Mouse (Mus musculus) heart, embryonic 15.5 days (tissue): ENCODE results near the gene Adarb1. TPM values are rescaled to one million over a fixed set of nuclear protein-coding genes. Genes with fewer than 3 reads are reported as not detected.

Experiments
- ATAC-seq: fragments of 200-750 bp; cut with Nextera tagmentation; replicated peaks from 2 replicates; pipeline ENCODE4 v1.8.0; 2017; ENCODE audit warnings: low read depth, moderate TSS enrichment; ENCODE audit not compliant: insufficient number of reproducible peaks, insufficient read depth, low FRiP score
- H3K27ac ChIP-seq: fragments of 300-500 bp; sonication (generic); 2 replicates; pipeline ENCODE4 v1.5.1; 2015; ENCODE audit warnings: mild to moderate bottlenecking, inconsistent platforms
- H3K27me3 ChIP-seq: fragments of 300-500 bp; sonication (generic); 2 replicates; pipeline ENCODE4 v1.6.1; 2015; ENCODE audit warnings: inconsistent platforms
- H3K36me3 ChIP-seq: fragments of 300-500 bp; sonication (generic); 2 replicates; pipeline ENCODE4 v1.6.1; 2015; ENCODE audit warnings: mild to moderate bottlenecking, inconsistent platforms
- H3K4me1 ChIP-seq: fragments of 300-500 bp; sonication (generic); replicated peaks from 2 replicates; pipeline ENCODE4 v1.6.1; 2015; ENCODE audit warnings: inconsistent platforms
- H3K4me2 ChIP-seq: fragments of 300-500 bp; sonication (generic); 2 replicates; pipeline ENCODE4 v1.6.1; 2015; ENCODE audit warnings: inconsistent platforms, mild to moderate bottlenecking, moderate library complexity
- H3K4me3 ChIP-seq: fragments of 300-500 bp; sonication (generic); 2 replicates; pipeline ENCODE4 v1.5.1; 2015; ENCODE audit warnings: mild to moderate bottlenecking, inconsistent platforms
- H3K9ac ChIP-seq: fragments of 300-500 bp; sonication (generic); 2 replicates; pipeline ENCODE4 v1.6.1; 2015; ENCODE audit warnings: mild to moderate bottlenecking, inconsistent platforms
- H3K9me3 ChIP-seq: fragments of 300-500 bp; sonication (generic); replicated peaks from 2 replicates; pipeline ENCODE4 v1.6.1; 2016; ENCODE audit warnings: inconsistent platforms
- WGBS: fragments of 180-500 bp; shearing (Covaris S2); methylation state at CpG from one replicate; pipeline ENCODE4 v1.1.7; 2015; ENCODE audit warnings: mixed read lengths; 5-methylcytosine and 5-hydroxymethylcytosine counted together
- polyA plus RNA-seq: library from polyadenylated mRNA; unstranded; fragments of >200 nt; fragmentation: Nextera tagmentation; extraction: Ambion mirVana; gene quantifications from 2 replicates; pipeline ENCODE4 v1.2.1, GENCODE M21; 2015

The Adarb1 gene
- polyA plus RNA-seq, 1 experiment from 2014 or later = 14.0 TPM

GRCm38 (mm10) chr10:77353031-77353745 is 64.9 kb downstream of the Adarb1 start:
- Histone ChIP-seq H3K36me3 (peaks cover 6% of the 10 kb centered on the region), H3K9me3 (no peaks in the 10 kb centered on the region), H3K4me2 (no peak overlapping the region), H3K4me1 (no peaks in the 10 kb centered on the region), H3K9ac (no peak overlapping the region), H3K27me3 (no peaks in the 10 kb centered on the region), H3K4me3 (no peak overlapping the region), H3K27ac (no peak overlapping the region)
- peak; percentile 62 for ATAC-seq
- WGBS = 80% methylated on average over 6 of the region's 6 CpGs

GRCm38 (mm10) chr10:77342842-77343241 is 75.2 kb downstream of the Adarb1 start:
- ATAC-seq = peak; percentile 79
- Histone ChIP-seq H3K27me3 (no peaks in the 10 kb centered on the region), H3K27ac (peak overlapping the region; percentile 81), H3K4me2 (no peak overlapping the region), H3K9ac (0 out of 2 replicates have a peak overlapping the region, but pooled peaks have one; percentile 23), H3K9me3 (no peaks in the 10 kb centered on the region), H3K4me3 (no peak overlapping the region), H3K4me1 (peaks cover 33% of the 10 kb centered on the region), H3K36me3 (no peaks in the 10 kb centered on the region)
- 37% methylated on average over 3 of the region's 3 CpGs for WGBS

DNA sequence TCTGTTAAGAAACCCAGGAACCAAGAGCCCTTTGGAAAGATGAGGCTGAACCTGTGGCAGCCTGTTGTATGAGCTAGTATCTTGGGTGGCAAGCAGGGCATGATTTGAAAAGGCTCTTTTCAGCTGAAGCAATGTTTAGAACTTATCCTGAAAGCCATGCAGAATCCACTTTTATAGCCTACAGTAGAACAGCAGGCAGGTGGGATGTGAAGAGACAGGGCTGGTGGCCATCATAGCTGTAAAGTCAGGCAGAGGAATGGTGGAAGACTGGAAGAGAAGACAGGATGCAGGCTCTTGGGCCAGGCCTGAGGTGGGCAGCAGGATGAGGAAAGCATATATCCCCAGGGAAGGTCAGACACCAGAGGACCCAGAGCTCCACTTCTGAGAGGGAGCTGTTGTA is 76.4 kb downstream of the Adarb1 start:
- Histone ChIP-seq H3K27me3 (no peaks in the 10 kb centered on the region), H3K9ac (no peak overlapping the region), H3K4me1 (peaks cover 33% of the 10 kb centered on the region), H3K27ac (no peak overlapping the region), H3K9me3 (no peaks in the 10 kb centered on the region), H3K4me2 (no peak overlapping the region), H3K36me3 (no peaks in the 10 kb centered on the region), H3K4me3 (no peak overlapping the region)
- ATAC-seq = no peak

DNA sequence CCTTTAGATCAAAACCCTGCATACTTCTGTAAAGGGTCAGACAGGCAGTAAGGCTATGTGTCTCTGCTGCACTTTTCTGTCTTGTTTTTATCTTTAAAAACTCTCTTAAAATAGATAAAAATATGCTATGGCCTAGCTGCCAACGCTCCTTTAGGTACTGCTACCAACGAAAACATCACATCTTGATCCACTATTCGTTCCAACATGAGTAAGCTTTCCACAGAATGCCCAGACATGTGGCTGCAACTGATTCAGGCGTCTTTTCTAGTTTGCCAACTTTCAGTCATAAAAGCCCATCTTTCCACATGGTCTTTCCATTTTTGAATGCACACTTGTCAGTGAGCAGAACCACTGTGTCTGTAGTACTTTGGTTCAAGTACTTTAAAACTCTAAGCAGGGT is 77.0 kb downstream of the Adarb1 start:
- Histone ChIP-seq H3K9me3 (no peaks in the 10 kb centered on the region), H3K27me3 (no peaks in the 10 kb centered on the region), H3K27ac (no peak overlapping the region), H3K36me3 (no peaks in the 10 kb centered on the region), H3K9ac (no peak overlapping the region), H3K4me1 (peaks cover 33% of the 10 kb centered on the region), H3K4me2 (no peak overlapping the region), H3K4me3 (no peak overlapping the region)
- WGBS = 71% methylated on average over 4 of the region's 4 CpGs
- no peak for ATAC-seq

- Histone ChIP-seq H3K4me2 (peak overlapping the region; percentile 74), H3K9me3 (no peaks in the 10 kb centered on the region), H3K9ac (peak overlapping the region; percentile 40), H3K4me1 (peaks cover 33% of the 10 kb centered on the region), H3K4me3 (peak overlapping the region; percentile 48), H3K36me3 (no peaks in the 10 kb centered on the region), H3K27me3 (no peaks in the 10 kb centered on the region), H3K27ac (0 out of 2 replicates have a peak overlapping the region, but pooled peaks have one; percentile 45)
- ATAC-seq = no peak
- WGBS = 29% methylated on average over 18 of the region's 18 CpGs
Observed at GRCm38 (mm10) chr10:77339871-77340341, 78.2 kb downstream of the Adarb1 start.

DNA sequence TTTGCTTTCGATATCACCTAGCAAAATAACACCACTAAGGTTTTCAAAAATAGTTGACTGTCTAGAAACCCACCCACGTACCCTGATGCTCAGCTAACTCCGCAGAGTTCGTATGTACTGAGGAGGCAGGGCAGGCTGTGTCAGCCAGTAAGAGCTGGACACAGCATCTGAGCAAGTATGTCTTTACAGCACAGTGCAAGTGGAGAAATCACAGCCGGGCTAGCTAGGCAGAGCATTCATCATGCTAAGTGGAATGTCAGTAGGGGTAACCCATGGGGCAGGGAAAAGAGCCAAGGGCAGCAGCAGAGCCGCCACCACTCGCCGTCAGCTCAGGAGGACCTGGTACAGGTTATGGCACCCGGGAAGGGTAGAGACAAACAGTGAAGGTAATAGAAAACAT is 84.6 kb downstream of the Adarb1 start:
- Histone ChIP-seq H3K4me1 (no peaks in the 10 kb centered on the region; the same call in 1 of the 2 replicates), H3K4me3 (no peak overlapping the region), H3K36me3 (no peaks in the 10 kb centered on the region), H3K4me2 (no peak overlapping the region), H3K27me3 (no peaks in the 10 kb centered on the region), H3K27ac (no peak overlapping the region), H3K9ac (no peak overlapping the region), H3K9me3 (no peaks in the 10 kb centered on the region)
- no peak for ATAC-seq
- WGBS = 60% methylated on average over 9 of the region's 9 CpGs

DNA sequence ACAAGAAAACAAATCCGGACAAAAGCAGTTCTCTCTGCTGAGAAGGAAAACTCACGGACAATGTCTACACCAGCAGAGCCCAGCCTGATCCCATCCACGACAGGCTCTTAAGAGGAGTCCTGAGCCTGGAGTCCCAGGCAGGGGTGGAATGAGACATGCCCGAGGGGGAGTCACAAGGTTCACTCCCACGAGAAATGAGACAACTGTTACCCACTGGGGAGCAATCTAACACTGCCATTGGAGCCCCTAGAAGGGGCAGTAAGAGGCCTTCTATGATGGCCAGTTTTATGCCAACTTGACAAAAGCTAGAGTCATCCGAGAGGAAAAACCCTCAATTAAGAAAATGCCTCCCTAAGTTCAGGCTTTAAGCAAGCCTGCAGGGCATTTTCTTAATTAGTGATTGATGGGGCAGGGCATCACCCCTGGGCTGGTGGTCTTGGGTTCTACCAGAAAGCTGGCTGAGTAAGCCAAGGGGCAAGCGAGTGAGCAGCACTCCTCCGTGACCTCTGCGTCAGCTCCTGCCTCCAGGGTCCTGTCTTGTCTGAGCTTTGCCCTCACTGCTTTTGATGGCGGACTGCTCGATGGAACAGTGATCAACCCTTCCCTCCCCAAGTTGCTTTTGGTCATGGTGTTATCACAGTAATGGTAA is 88.5 kb downstream of the Adarb1 start:
- Histone ChIP-seq H3K4me2 (no peak overlapping the region), H3K4me3 (no peak overlapping the region), H3K9me3 (no peaks in the 10 kb centered on the region), H3K27me3 (no peaks in the 10 kb centered on the region), H3K36me3 (no peaks in the 10 kb centered on the region), H3K4me1 (no peaks in the 10 kb centered on the region), H3K9ac (no peak overlapping the region), H3K27ac (no peak overlapping the region)
- 76% methylated on average over 11 of the region's 11 CpGs for WGBS
- ATAC-seq = no peak

DNA sequence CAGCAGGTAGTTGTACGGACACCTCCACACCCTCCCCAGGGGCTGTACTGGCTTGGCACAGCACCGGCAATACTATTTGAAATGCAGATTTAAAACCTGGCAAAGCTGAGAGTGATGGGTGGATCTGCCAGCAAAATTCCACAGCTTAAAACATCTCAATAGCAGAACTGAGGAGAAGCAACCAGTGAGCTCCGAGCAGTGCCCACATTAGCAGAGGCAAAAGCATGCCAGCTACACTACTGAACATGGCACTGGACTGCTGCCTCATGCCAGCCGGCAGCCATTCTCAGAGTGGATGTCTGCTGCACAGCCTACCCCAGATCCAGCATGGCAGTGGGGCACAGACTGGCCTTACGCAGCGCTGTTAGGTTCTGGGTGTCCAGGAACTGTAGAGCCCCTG is 93.4 kb downstream of the Adarb1 start:
- Histone ChIP-seq H3K9ac (no peak overlapping the region), H3K27ac (no peak overlapping the region), H3K9me3 (no peaks in the 10 kb centered on the region), H3K27me3 (no peaks in the 10 kb centered on the region), H3K4me3 (no peak overlapping the region), H3K4me2 (no peak overlapping the region), H3K36me3 (no peaks in the 10 kb centered on the region), H3K4me1 (no peaks in the 10 kb centered on the region)
- WGBS = 89% methylated on average over 6 of the region's 6 CpGs
- no peak for ATAC-seq

- Histone ChIP-seq H3K27me3 (no peaks in the 10 kb centered on the region), H3K27ac (no peak overlapping the region), H3K36me3 (no peaks in the 10 kb centered on the region), H3K9me3 (no peaks in the 10 kb centered on the region), H3K9ac (no peak overlapping the region), H3K4me2 (no peak overlapping the region), H3K4me3 (no peak overlapping the region), H3K4me1 (no peaks in the 10 kb centered on the region)
- WGBS = 85% methylated on average over 8 of the region's 8 CpGs
- ATAC-seq = no peak
Observed at GRCm38 (mm10) chr10:77321611-77322010, 96.5 kb downstream of the Adarb1 start.

GRCm38 (mm10) chr10:77321001-77321400 is 97.1 kb downstream of the Adarb1 start:
- Histone ChIP-seq H3K4me2 (no peak overlapping the region), H3K9ac (no peak overlapping the region), H3K9me3 (no peaks in the 10 kb centered on the region), H3K4me3 (no peak overlapping the region), H3K27ac (no peak overlapping the region), H3K27me3 (no peaks in the 10 kb centered on the region), H3K36me3 (no peaks in the 10 kb centered on the region), H3K4me1 (no peaks in the 10 kb centered on the region)
- 53% methylated on average over 1 of the region's 1 CpGs for WGBS
- ATAC-seq = no peak

GRCm38 (mm10) chr10:77315682-77316081 is 102.4 kb downstream of the Adarb1 start:
- H3K9me3 ChIP-seq = no peaks in the 10 kb centered on the region
- H3K9ac ChIP-seq = no peak overlapping the region
- H3K4me3 ChIP-seq = no peak overlapping the region
- H3K27me3 ChIP-seq = no peaks in the 10 kb centered on the region
- H3K4me2 ChIP-seq = no peak overlapping the region
- H3K36me3 ChIP-seq = peaks cover 12% of the 10 kb centered on the region
- WGBS = 90% methylated on average over 2 of the region's 2 CpGs
- no peak overlapping the region for H3K27ac ChIP-seq
- no peak for ATAC-seq
- H3K4me1 ChIP-seq = no peaks in the 10 kb centered on the region
